Comparison of ENCODE assay signal across 15 mouse cellular contexts in genomic region chr4:125718429-125719140, GRCm38 (mm10).
DNase-seq lines count a peak whose midpoint lies in the region; ATAC-seq lines count a peak whose summit lies in the region.
"Had no signal": no experiment of that assay in that cellular context is flagged by ENCODE, and none has a peak within 500 bp of the region (broad histone marks: within the 10 kb centered on the region; RNA-seq: fewer than 3 reads in every experiment).

No protein-coding gene starts in this region.

- no peak overlapping the region for H3K4me2 ChIP-seq in kidney, embryonic 16.5 days (replicated peaks; ENCODE audit: low read depth, low read length)
- H3K4me2 ChIP-seq in hindbrain, embryonic 11.5 days (replicated peaks; ENCODE audit: low read depth, low read length): no peak overlapping the region
- peak overlapping the region; percentile 12; the same call in 1 of the 2 replicates for H3K4me2 ChIP-seq in neural tube, embryonic 12.5 days (replicated peaks)
- H3K4me2 ChIP-seq: intestine, embryonic 15.5 days had no signal

- no peak for DNase-seq in kidney, postnatal 25 days
- peak; percentile 71 for DNase-seq in brain, adult 2 months (ENCODE audit: low read depth, low spot score)
- DNase-seq in hindbrain, embryonic 11.5 days (ENCODE audit: low spot score): peak; percentile 26
- DNase-seq in spleen, postnatal 14 days (ENCODE audit: low spot score in 2 of 2): no peak
- DNase-seq in left cerebral cortex, postnatal 36 days (ENCODE audit: low spot score in 2 of 2): no peak
- DNase-seq in right cerebral cortex, postnatal 25 days: no peak
- DNase-seq: adrenal gland, postnatal 14 days; cerebellum, adult 11 months; gastrocnemius, postnatal 25 days; lung, postnatal 14 days had no signal

- H3K4me3 ChIP-seq in kidney, embryonic 16.5 days (ENCODE audit: low read length): no peak overlapping the region
- no peak overlapping the region for H3K4me3 ChIP-seq in hindbrain, embryonic 11.5 days (ENCODE audit: low read depth, low read length)
- no peak overlapping the region for H3K4me3 ChIP-seq in neural tube, embryonic 12.5 days
- H3K4me3 ChIP-seq: intestine, embryonic 15.5 days had no signal

- H3K27ac ChIP-seq in kidney, embryonic 16.5 days (ENCODE audit: low read length): no peak overlapping the region
- H3K27ac ChIP-seq in hindbrain, embryonic 11.5 days (ENCODE audit: low read depth, low read length): peak overlapping the region; percentile 11; the same call in 1 of the 2 replicates
- H3K27ac ChIP-seq in neural tube, embryonic 12.5 days: no peak overlapping the region
- H3K27ac ChIP-seq: intestine, embryonic 15.5 days; liver, embryonic 14.5 days had no signal

- no peak overlapping the region for H3K9ac ChIP-seq in kidney, embryonic 16.5 days (replicated peaks; ENCODE audit: low read length)
- H3K9ac ChIP-seq in hindbrain, embryonic 11.5 days (ENCODE audit: low read depth, low read length): no peak overlapping the region
- H3K9ac ChIP-seq in neural tube, embryonic 12.5 days: no peak overlapping the region
- H3K9ac ChIP-seq: intestine, embryonic 15.5 days; liver, embryonic 14.5 days had no signal

- 24% methylated on average over 18 of the region's 18 CpGs for WGBS in kidney, embryonic 16.5 days
- WGBS in hindbrain, embryonic 11.5 days: 40% methylated on average over 18 of the region's 18 CpGs
- WGBS in neural tube, embryonic 12.5 days: 15% methylated on average over 18 of the region's 18 CpGs

- intact Hi-C loops in left cerebral cortex, postnatal 36 days (cut with DNase I): no loop called here

- no peaks in the 10 kb centered on the region; the same call in 1 of the 2 replicates for H3K27me3 ChIP-seq in kidney, embryonic 16.5 days (ENCODE audit: insufficient read depth, low read length)
- H3K27me3 ChIP-seq in hindbrain, embryonic 11.5 days (ENCODE audit: control insufficient read depth, insufficient read depth, low read length): no peaks in the 10 kb centered on the region
- no peaks in the 10 kb centered on the region for H3K27me3 ChIP-seq in neural tube, embryonic 12.5 days (replicated peaks)
- H3K27me3 ChIP-seq: intestine, embryonic 15.5 days had no signal

- H3K4me1 ChIP-seq in kidney, embryonic 16.5 days (ENCODE audit: insufficient read depth, low read length): no peaks in the 10 kb centered on the region
- 0 out of 2 replicates have a peak, but pooled peaks cover 3% of the 10 kb centered on the region for H3K4me1 ChIP-seq in hindbrain, embryonic 11.5 days (replicated peaks; ENCODE audit: control insufficient read depth, insufficient read depth, low read length)
- peaks cover 43% of the 10 kb centered on the region for H3K4me1 ChIP-seq in neural tube, embryonic 12.5 days
- H3K4me1 ChIP-seq: intestine, embryonic 15.5 days had no signal

- H3K36me3 ChIP-seq in kidney, embryonic 16.5 days (ENCODE audit: insufficient read depth, low read length): no peaks in the 10 kb centered on the region
- no peaks in the 10 kb centered on the region for H3K36me3 ChIP-seq in hindbrain, embryonic 11.5 days (ENCODE audit: control insufficient read depth, insufficient read depth, low read length)
- no peaks in the 10 kb centered on the region for H3K36me3 ChIP-seq in neural tube, embryonic 12.5 days
- H3K36me3 ChIP-seq: intestine, embryonic 15.5 days had no signal

- ATAC-seq in kidney, embryonic 16.5 days (ENCODE audit: low FRiP score, low TSS enrichment): 0 out of 2 replicates have a peak, but pooled peaks have one; percentile 33
- peak; percentile 50; the same call in 1 of the 2 replicates for ATAC-seq in hindbrain, embryonic 11.5 days (ENCODE audit: low FRiP score)
- ATAC-seq in neural tube, embryonic 12.5 days (ENCODE audit: low FRiP score, low read depth): peak; percentile 60
- ATAC-seq: CD4-positive, CD25-positive, alpha-beta regulatory T cell, adult 4 months; intestine, embryonic 15.5 days had no signal

- no peaks in the 10 kb centered on the region for H3K9me3 ChIP-seq in kidney, embryonic 16.5 days (ENCODE audit: low read length)
- no peaks in the 10 kb centered on the region for H3K9me3 ChIP-seq in hindbrain, embryonic 11.5 days (ENCODE audit: control insufficient read depth, low read length)
- H3K9me3 ChIP-seq in neural tube, embryonic 12.5 days: no peaks in the 10 kb centered on the region
- H3K9me3 ChIP-seq: intestine, embryonic 15.5 days had no signal

Comparison
In these comparisons a context has a peak if more than half of its experiments do, and no peak if none do; other contexts are left out.
1. DNase-seq: peak in brain, adult 2 months (single experiment) and hindbrain, embryonic 11.5 days (single experiment); none in kidney, postnatal 25 days (0 of 2), spleen, postnatal 14 days (0 of 2), left cerebral cortex, postnatal 36 days (0 of 2) and right cerebral cortex, postnatal 25 days (single experiment).
2. Peak in every context shown above with its lines, with median percentiles within 50 percentile points of each other: ATAC-seq.